Mouse (Mus musculus) mesoderm, embryonic 11.5 days (tissue): ENCODE results near the gene Shf.

Experiments
- DNase-seq: peaks from one replicate; pipeline ENCODE4 v3.0.0-alpha.2; 2012; ENCODE audit warnings: low read depth, low spot score

Gene Shf

DNA sequence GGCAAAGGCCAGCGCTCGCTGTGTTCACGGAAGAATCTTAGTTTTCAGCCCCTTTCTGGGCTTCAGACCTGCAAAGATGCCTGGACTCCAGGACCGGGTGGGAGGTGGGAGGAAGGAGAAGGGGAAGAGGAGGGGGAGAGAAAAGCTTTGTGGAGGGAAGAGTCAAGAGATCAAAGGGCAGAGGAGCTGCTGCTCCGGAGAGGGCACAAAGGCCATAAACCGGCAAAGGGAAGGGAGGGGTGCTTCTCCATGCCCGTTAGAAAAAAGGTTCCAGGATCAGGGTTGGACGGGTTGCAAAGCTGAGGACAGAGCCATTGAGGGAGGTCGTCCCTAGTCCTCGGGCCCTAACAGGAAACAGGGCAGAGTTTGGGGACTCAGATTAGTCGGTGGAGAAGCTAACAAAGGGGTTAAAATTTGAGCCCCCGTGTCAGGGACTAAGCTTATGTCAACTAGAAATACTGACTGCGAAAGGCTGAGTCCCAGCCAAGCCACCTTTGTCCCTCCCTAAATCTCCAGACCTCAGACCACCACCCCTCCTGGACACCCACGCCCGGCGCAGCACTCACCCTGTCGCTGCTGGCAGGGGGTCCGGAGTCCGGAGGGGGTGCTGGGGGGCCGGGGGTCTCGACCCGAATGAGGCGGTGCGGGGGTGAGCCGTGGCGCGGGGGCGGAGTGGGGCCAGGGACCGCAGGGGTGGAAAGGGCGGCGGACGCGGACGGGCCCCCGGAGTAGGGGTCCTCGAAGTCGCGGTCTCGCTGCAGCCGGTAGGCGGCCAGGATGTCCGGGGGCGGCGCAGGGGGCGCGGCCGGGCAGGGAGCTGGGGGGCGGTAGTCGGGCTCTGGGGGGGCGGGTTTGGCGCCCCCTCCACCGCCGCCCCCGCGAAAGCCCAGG is 636 bp downstream of the Shf start:
- peak; percentile 49 for DNase-seq

- DNase-seq = no peak
These were observed 1.3 kb downstream of the Shf start for GRCm38 (mm10) chr2:122367701-122368080.

DNA sequence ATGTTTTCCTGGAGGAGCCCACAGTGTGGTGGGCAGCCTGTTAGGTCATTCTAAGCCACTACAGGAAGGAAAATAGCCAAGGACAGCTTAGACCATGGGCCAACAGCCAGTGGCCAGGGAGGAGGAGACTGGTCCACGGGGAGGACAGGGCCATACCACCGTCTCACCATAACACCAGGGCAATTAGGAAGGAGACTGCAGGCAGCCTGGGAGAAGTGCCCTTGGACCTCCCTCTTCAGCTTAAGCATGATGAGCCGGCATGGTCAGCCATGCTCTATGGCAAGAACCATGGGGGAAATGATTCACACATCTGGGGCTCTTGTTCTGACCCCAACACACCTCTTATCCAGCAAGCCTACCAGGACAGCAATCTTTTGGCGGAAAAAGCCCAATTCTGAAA is 1.8 kb downstream of the Shf start:
- no peak for DNase-seq

DNA sequence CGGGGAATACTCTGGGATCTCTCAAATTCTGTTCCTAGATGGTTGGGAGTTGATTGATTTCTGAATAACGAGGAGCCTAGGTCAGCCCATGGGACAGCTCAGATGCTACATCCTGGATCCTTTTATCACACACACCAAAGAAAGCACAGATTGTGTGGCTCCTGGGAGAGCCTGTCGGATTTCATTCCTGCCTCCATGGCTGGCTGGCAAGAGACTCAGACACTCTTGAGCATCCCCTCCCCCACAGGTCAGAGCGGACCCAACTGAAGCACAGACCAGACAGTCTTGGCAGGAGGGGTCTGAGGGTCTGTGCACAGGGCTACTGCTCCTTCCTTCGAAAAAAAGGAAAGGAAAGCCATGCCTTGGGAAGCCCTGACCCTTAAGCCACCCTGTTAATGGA is 2.3 kb downstream of the Shf start:
- DNase-seq = no peak

DNA sequence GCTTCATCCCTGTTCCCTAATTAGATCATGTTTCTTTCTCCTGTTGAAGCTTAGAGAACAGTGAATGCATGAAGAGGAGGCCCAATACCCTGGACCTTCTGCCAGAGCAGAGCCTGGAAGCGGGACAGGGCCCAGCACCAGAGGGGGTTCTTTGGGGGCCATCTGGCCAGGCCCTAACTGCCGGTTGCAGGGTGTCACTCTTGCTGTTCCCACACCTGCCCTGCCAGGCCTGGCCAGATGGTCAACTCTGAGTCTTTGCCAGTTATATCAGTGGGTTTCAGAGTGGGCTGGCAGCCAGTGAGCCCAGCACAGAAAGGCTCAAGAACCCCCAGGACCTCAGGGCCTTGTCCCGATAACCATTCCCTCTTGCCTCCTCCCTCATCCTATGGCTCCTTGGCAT is 2.9 kb downstream of the Shf start:
- DNase-seq = no peak

DNA sequence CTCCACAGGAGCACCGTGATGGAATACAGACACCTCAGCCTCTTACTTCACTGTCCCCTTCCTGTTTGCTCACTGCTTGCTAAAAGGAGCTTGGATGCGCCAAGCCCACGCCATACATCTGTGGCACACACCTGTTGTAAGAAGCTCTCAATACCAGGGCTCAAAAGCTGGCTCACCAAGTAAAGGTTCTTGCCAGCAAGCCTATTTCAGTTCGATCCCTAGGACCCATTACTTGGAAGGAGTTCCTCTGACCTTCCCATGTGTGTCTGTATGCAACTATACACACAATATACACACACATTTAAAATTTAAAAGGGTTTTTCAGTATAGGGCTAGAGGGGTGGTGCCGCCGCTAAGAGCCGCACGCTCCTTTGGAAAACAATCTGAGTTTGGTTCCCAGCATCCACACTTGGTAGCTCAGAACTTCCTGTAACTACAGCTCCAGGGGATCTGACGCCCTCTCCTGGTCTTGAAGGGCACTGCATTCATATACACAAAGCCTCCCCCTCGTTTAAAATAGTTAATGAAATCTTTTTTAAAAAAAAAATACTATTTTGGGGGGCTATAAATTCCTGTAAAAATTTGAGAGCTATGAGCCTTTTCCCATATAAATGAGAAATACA is 3.6 kb downstream of the Shf start:
- DNase-seq = no peak

GRCm38 (mm10) chr2:122364352-122364944 is 4.5 kb downstream of the Shf start:
- no peak for DNase-seq

DNA sequence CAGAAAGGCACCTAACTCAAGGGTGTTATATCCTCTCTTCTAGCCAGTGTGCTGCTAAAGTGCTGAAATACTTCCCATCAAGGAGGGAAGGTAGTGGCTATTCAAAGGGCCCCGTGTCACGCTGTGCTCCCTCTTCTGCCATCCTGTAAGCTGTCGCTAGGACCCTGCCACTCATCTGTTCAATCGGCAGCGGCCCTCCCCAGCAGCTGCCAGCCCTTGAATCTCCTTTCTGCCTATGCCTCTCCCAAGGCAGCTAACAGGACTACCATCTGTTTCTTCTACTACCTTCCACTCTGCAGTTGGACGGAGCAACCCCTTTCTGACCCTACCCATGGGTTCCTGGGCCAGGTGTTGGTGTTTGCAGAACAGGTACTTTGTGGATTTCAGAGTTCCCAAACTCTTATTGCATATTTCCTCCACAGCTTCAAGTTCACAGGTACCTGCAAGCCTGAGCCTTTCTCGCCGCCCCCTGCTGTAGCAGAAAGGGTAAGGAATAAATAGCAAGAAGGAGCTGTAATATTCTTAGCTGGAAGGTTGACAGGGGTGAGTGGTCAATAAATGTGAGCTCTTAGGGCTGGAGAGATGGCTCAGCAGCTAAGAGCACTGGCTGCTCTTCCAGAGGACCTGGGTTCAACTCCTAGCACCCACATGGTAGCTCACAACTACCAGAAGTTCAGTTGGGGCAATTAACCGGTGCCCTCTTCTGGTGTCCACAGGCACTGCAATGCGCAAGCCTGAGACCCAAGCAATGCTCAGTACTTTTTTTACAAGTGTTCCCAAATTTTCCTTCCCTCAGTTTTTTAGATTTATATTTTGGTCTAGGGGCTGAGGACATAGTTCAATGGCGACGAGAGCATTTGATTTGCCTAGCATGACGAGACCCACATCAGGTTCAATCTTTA is 6.1 kb downstream of the Shf start:
- DNase-seq = no peak

DNA sequence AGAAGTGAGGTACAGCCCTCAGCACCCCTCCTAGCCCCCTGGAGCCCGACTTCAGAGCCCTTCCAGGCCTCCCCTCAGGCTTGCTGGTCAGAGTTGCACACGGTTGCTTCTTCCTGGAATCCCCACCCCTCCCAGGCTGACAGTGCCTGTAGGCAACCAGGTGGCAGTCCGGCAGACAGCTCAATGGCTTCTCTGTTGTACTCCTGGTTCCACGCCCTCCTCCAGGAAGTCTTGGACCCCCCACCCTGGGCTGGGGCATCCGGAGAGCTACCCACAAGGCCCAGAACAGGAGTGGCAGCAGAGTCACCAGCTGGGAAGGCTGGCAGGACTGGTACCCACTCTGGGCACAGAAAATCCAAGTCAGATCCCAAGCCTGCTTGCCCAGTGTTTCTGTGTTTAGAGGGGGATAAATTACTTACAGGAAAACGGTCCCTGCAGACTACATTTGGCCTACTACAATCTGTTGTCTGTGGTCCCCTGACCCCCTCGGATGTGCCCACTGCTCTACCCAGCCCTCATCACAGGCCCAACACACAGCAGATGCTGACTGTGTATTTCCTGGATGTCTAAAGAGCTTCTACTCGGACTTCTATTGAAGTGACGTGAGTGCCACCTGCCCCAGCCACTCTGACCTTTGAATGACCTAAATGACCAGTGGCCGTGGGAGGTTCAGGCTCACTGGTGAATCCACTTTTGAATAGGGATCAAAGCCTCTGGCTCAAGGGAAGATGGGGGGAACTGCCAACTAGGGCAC is 6.9 kb downstream of the Shf start:
- no peak for DNase-seq

DNA sequence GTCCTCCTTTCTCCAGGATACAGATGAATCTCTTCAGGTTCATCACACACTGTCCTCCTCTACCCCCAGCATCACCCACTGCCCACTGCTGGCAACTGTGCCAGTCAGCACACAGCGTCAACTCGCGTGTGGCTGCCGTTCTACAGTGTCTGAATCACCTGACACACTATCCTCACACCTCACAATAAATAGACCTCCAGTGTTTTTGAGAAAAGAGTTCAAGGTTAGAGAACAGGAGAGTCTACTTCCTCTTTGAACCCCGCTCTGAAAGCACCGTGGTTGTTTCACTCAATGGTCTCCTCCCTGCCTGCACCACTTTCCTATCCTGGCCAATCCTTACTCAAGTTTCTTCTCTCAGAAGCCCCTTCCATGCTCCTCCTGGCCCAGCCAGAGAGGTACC is 7.8 kb downstream of the Shf start:
- DNase-seq = no peak

GRCm38 (mm10) chr2:122360310-122360709 is 8.7 kb downstream of the Shf start:
- DNase-seq = no peak

DNA sequence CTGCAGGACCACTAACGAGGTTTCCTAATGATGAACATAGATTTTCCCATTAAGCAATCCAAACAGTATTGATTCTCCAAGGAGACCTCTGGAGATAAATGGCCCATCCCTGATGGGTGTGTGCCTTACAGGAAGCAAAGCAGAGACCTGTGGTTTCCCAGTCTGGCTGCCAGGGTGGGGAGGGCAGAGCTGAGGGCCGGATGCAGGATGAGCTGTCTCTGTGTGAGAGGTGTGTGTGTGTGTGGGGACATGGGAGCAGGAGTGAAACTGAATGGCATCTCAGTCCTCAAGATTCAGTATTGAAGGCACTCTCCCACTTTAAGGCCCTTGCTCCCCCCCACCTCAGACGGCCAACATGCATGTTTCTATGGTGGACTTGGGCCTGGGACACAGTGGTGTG is 12.8 kb downstream of the Shf start:
- DNase-seq = no peak

- DNase-seq = no peak
These were observed 13.6 kb downstream of the Shf start for GRCm38 (mm10) chr2:122355389-122355788.

DNA sequence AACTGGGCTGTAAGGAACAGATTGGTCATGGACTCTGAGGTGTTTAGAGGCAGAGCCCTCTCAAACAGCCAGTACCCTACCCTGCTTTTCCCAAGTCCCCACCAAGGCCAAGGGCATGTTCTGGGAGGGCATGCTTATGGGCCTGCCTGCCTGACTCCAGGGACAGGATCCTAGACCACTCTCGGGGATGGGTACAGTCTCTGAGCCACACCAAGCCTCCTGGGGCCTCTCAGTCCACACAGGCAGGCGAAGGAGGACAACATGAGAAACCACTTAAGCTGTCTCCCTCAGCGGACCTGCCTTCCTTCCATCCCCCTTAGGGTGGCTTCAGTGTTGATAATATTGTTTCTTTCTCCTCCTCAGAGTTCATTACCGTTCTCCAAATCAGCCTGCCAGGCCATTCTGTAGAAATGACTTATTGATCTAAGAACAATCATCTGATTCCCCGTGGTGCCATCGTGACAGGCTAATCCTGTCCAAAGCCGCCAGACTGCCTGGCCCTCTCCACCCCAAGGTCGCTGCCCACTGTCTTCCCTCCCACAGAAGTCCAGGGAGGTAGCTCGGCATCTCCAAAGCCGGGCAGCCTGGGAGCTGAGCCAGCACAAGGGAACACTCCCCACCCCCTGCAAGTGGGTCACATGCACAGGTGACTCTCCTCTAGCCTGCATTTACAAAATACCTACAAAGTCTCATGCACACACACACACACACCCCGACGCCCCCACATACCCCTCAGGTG is 14.6 kb downstream of the Shf start:
- DNase-seq = no peak

- DNase-seq = no peak
These were observed 15.2 kb downstream of the Shf start for GRCm38 (mm10) chr2:122353765-122354164.

GRCm38 (mm10) chr2:122352992-122353391 is 16.0 kb downstream of the Shf start:
- no peak for DNase-seq

GRCm38 (mm10) chr2:122351931-122352329 is 17.0 kb downstream of the Shf start:
- peak; percentile 35 for DNase-seq

- DNase-seq = no peak
These were observed 17.6 kb downstream of the Shf start for GRCm38 (mm10) chr2:122351156-122351930.

DNA sequence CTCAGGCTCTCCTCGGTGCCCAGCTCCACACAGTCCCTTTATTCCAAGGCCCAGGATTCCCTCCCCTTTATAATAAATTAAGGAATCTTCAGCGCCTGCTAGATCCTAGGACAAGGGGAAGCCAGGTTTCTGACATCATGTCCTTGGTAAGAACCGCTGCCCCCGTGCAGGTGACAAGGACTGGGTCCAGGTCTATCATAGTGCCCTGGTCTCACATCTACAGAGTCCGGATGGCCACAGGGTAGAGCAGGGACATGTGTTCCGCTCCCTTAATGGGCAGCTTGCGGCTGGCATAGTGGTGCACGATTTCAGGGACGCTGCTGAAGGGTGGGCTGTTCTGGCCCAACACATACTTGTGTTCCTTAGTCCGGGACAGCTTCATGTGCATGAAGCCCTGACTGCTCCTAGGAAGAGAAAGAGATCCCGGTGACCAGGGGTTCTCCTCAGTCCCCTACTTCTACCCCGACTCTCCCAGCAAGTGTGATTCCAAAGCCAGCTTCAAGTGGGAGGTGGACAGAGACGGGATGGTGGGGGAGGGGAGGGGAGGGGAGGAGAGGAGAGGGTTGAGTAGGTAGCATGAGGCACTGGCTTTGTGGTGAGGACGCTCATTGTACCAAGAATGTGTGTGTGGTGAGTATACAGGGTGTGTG is 19.7 kb downstream of the Shf start:
- no peak for DNase-seq
